Mouse (Mus musculus): ENCODE data around the gene Usp39. TPM values are rescaled to one million over a fixed set of nuclear protein-coding genes. Genes with fewer than 3 reads are reported as not detected.

Gene Usp39
- total RNA-seq, 2 experiments from 2014 or later: 31.0 to 32.5 TPM

GRCm38 (mm10) chr6:72366844-72367443 is 22.0 kb upstream of the Usp39 start, which contains the start of gene Rnf181:
Rnf181 (minus strand) TSS chr6:72366956.
- TF ChIP-seq CTCF (conservative IDR thresholded peaks at IDR 0.05): no peak

GRCm38 (mm10) chr6:72366304-72366703 is 21.3 kb upstream of the Usp39 start:
- TF ChIP-seq CTCF (conservative IDR thresholded peaks at IDR 0.05): no peak
- Histone ChIP-seq H3K4me3 (no peak overlapping the region), H3K27ac (no peak overlapping the region)
- no peak for DNase-seq (ENCODE audit: low spot score in 2 of 2)

More at GRCm38 (mm10) chr6:72366844-72367443, 22.0 kb upstream of the Usp39 start, which contains the start of gene Rnf181:
- no peak within 1 kb of the TSS for H3K4me3 ChIP-seq
- no peak within 1 kb of the TSS for H3K27ac ChIP-seq
- DNase-seq (ENCODE audit: low spot score in 2 of 2): no peak

- H3K27ac ChIP-seq: no peak overlapping the region
- TF ChIP-seq CTCF (conservative IDR thresholded peaks at IDR 0.05): no peak
- no peak overlapping the region for H3K4me3 ChIP-seq
- no peak for DNase-seq (ENCODE audit: low spot score in 2 of 2)
These were observed 20.0 kb upstream of the Usp39 start for GRCm38 (mm10) chr6:72364985-72365384.

- no peak overlapping the region for H3K4me3 ChIP-seq
- H3K27ac ChIP-seq: no peak overlapping the region
- DNase-seq (ENCODE audit: low spot score in 2 of 2): no peak
- peak; percentile 66 for TF ChIP-seq CTCF (conservative IDR thresholded peaks at IDR 0.05)
These were observed 19.0 kb upstream of the Usp39 start for GRCm38 (mm10) chr6:72364009-72364408.

GRCm38 (mm10) chr6:72362132-72363028 is 17.4 kb upstream of the Usp39 start:
- peak overlapping the region; percentile 90 for H3K27ac ChIP-seq
- peak; percentile 67 for TF ChIP-seq CTCF (conservative IDR thresholded peaks at IDR 0.05)
- DNase-seq (ENCODE audit: low spot score in 2 of 2): peak; percentile 94 to 98
- peak overlapping the region; percentile 82 for H3K4me3 ChIP-seq

GRCm38 (mm10) chr6:72361121-72361551 is 16.2 kb upstream of the Usp39 start:
- no peak for TF ChIP-seq CTCF (conservative IDR thresholded peaks at IDR 0.05)
- peak overlapping the region; percentile 82 for H3K4me3 ChIP-seq
- DNase-seq (ENCODE audit: low spot score in 2 of 2): no peak
- peak overlapping the region; percentile 90 for H3K27ac ChIP-seq

GRCm38 (mm10) chr6:72360599-72360935 is 15.6 kb upstream of the Usp39 start:
- H3K27ac ChIP-seq: no peak overlapping the region
- no peak overlapping the region for H3K4me3 ChIP-seq
- TF ChIP-seq CTCF (conservative IDR thresholded peaks at IDR 0.05): no peak
- DNase-seq (ENCODE audit: low spot score in 2 of 2): no peak

GRCm38 (mm10) chr6:72359891-72360598 is 15.1 kb upstream of the Usp39 start:
- Histone ChIP-seq H3K27ac (no peak overlapping the region), H3K4me3 (no peak overlapping the region)
- no peak for DNase-seq (ENCODE audit: low spot score in 2 of 2)
- TF ChIP-seq CTCF (conservative IDR thresholded peaks at IDR 0.05): 0 out of 2 replicates have a peak, but pooled peaks have one; percentile 11

GRCm38 (mm10) chr6:72359343-72359742 is 14.4 kb upstream of the Usp39 start:
- no peak overlapping the region for H3K4me3 ChIP-seq
- DNase-seq (ENCODE audit: low spot score in 2 of 2): no peak
- no peak overlapping the region for H3K27ac ChIP-seq
- TF ChIP-seq CTCF (conservative IDR thresholded peaks at IDR 0.05): no peak

GRCm38 (mm10) chr6:72358086-72358764 is 13.2 kb upstream of the Usp39 start:
- DNase-seq (ENCODE audit: low spot score in 2 of 2): no peak
- no peak for TF ChIP-seq CTCF (conservative IDR thresholded peaks at IDR 0.05)
- Histone ChIP-seq H3K4me3 (no peak overlapping the region), H3K27ac (no peak overlapping the region)

GRCm38 (mm10) chr6:72357164-72358079 is 12.4 kb upstream of the Usp39 start:
- TF ChIP-seq CTCF (conservative IDR thresholded peaks at IDR 0.05): no peak
- no peak for DNase-seq (ENCODE audit: low spot score in 2 of 2)
- no peak overlapping the region; the same call in 1 of the 2 replicates for H3K27ac ChIP-seq
- H3K4me3 ChIP-seq: no peak overlapping the region
